Mouse (Mus musculus): Measurements from ENCODE around the gene Crim1.

DNA sequence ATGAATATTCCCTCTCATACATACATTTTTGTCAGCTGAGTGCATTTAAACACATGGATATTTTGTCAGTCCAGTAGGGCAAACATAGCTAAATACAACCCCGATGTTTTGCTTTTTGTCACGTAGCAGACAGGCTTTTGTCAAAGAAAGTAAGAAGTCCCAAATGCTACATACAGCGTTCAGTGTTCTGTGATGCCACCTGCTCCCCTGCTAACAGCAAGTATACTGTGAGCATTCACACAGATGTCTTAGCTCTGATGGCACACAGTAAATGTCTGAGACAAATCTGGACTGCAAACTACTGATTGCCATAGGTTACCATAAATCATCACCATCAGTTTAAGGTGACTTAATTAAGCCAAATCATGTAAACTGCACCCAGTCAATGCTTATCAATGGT, 143.6 kb downstream of the Crim1 start:
- TF ChIP-seq GATA1 (IDR thresholded peaks at IDR 0.05; ENCODE audit: low read length) (no peak), TAL1 (IDR thresholded peaks at IDR 0.05; ENCODE audit: low read length) (no peak)

Measured in erythroblast, embryonic 14.5 days (primary cell).